Mouse (Mus musculus): ENCODE data around the gene Pebp1. TPM values are rescaled to one million over a fixed set of nuclear protein-coding genes. Genes with fewer than 3 reads are reported as not detected.
A peak's percentile ranks its signal among the peaks of the same experiment; 100 is the strongest.

Gene Pebp1
- total RNA-seq (2021) (100 to 1,000 TPM; 412 to 465 TPM), polyA plus RNA-seq (2012; rRNA removed) (402 and 552 TPM in 2 replicates)
- long read RNA-seq, transcript Pebp1-201 (4 exons, 1,240 nt): major isoform, 364 of 375 reads
- long read RNA-seq, partial matches to known transcripts: 3 of 375 reads
- long read RNA-seq, other reads (novel, unspliced or antisense): 8 of 375 reads

DNA sequence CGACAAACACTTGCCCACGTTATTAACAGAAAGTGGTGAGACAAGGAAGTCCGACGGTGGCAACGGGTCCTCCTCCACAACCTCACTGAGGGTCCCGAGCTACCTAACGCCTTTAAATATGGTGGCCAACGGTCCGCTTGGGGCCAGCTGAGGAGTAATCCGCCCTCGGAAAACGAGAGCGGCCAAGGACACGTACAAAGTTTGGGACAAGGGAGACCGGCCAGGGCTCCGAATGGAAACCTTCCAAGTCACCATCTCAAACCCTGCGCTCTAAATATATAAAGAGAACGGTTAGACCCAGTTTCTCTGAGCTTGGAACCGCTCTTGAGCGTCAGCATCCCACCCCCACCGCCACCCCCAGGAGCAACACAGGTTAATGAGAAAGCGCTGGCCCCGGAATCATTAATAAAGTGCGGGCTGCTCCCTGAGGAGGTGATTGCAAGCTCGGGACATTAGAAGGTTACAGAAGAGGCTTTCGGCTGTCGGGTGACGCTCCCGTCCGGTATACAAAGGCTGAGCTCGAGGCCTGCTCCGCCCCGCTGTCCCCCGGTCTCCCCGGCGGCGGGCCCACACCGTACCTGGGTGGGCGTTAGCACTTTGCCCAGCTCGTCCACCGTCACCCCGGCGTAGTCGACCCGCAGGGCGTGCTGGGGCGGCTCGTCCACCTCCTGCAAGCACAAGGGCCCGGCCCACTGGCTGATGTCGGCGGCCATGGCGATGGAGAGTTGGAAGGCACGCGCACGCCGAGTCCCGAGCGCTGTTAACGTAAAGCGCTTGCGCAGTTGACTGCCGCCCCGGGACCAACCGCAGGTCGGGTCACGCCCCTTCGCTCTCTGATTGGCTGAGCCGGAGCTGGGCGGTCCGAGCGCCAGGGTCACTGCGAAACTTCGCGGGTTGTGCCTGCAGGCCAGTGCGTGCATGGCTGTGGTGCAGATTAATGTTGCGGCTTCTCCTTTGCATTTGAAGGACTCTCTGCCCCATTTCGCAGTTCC lies at the start of gene Pebp1:
Pebp1 (minus strand) TSS at position 795 of the 992 bp plus-strand sequence.
- Histone ChIP-seq H3K9ac (ENCODE audit: low read depth, low read length) (peak within 1 kb of the TSS; percentile 48), H3K4me1 (ENCODE audit: control insufficient read depth, insufficient read depth, low read length) (peaks cover 4% of the 10 kb centered on the region; the same call in 1 of the 2 replicates), H3K79me2 (replicated peaks; ENCODE audit: control insufficient read depth, insufficient read depth, low read length) (no peaks in the 10 kb centered on the region), H3K27me3 (ENCODE audit: control insufficient read depth, insufficient read depth, low read length) (no peaks in the 10 kb centered on the region), H3K27ac (peak within 1 kb of the TSS; percentile 71), H3K36me3 (ENCODE audit: control insufficient read depth, insufficient read depth, low read length) (no peaks in the 10 kb centered on the region), H3K4me3 (peak within 1 kb of the TSS; percentile 76)
- intact Hi-C loops (cut with DNase I): loop anchor here (5.0 kb wide), 1 partner anchor 170 kb away; the partner anchor contains the start of gene Suds3
- peak; percentile 97 for DNase-seq
- under 1% methylated on average over 76 of the region's 77 CpGs for WGBS
- TF ChIP-seq EP300 (IDR thresholded peaks at IDR 0.05; ENCODE audit: insufficient read depth, low read depth, low read length) (no peak), CTCF (IDR thresholded peaks at IDR 0.05) (peak; percentile 51), POLR2A (IDR thresholded peaks at IDR 0.05; ENCODE audit: insufficient read depth, low read depth, low read length) (peak; percentile 39; the same call in 1 of the 2 replicates)

- Histone ChIP-seq H3K27me3 (ENCODE audit: control insufficient read depth, insufficient read depth, low read length) (no peaks in the 10 kb centered on the region), H3K27ac (no peak overlapping the region), H3K79me2 (replicated peaks; ENCODE audit: control insufficient read depth, insufficient read depth, low read length) (no peaks in the 10 kb centered on the region), H3K4me1 (ENCODE audit: control insufficient read depth, insufficient read depth, low read length) (no peaks in the 10 kb centered on the region), H3K9ac (ENCODE audit: low read depth, low read length) (no peak overlapping the region), H3K4me3 (no peak overlapping the region), H3K36me3 (ENCODE audit: control insufficient read depth, insufficient read depth, low read length) (no peaks in the 10 kb centered on the region)
- TF ChIP-seq POLR2A (IDR thresholded peaks at IDR 0.05; ENCODE audit: insufficient read depth, low read depth, low read length): no peak
- TF ChIP-seq EP300 (IDR thresholded peaks at IDR 0.05; ENCODE audit: insufficient read depth, low read depth, low read length): no peak
- TF ChIP-seq CTCF (IDR thresholded peaks at IDR 0.05): no peak
- WGBS: 95% methylated on average over 7 of the region's 7 CpGs
- intact Hi-C loops (cut with DNase I): no loop called here
- DNase-seq: no peak
Measured at GRCm38 (mm10) chr5:117330457-117330856, 43.0 kb upstream of the Pebp1 start.

GRCm38 (mm10) chr5:117326408-117326807 lies 39.0 kb upstream of the Pebp1 start:
- H3K79me2 ChIP-seq (replicated peaks; ENCODE audit: control insufficient read depth, insufficient read depth, low read length): no peaks in the 10 kb centered on the region
- H3K27ac ChIP-seq: no peak overlapping the region
- H3K4me1 ChIP-seq (ENCODE audit: control insufficient read depth, insufficient read depth, low read length): no peaks in the 10 kb centered on the region
- H3K4me3 ChIP-seq: no peak overlapping the region
- TF ChIP-seq EP300 (IDR thresholded peaks at IDR 0.05; ENCODE audit: insufficient read depth, low read depth, low read length) (no peak), CTCF (IDR thresholded peaks at IDR 0.05) (no peak), POLR2A (IDR thresholded peaks at IDR 0.05; ENCODE audit: insufficient read depth, low read depth, low read length) (no peak)
- intact Hi-C loops (cut with DNase I): no loop called here
- WGBS: 52% methylated on average over 6 of the region's 6 CpGs
- DNase-seq: no peak
- no peaks in the 10 kb centered on the region for H3K36me3 ChIP-seq (ENCODE audit: control insufficient read depth, insufficient read depth, low read length)
- H3K9ac ChIP-seq (ENCODE audit: low read depth, low read length): no peak overlapping the region
- no peaks in the 10 kb centered on the region for H3K27me3 ChIP-seq (ENCODE audit: control insufficient read depth, insufficient read depth, low read length)

GRCm38 (mm10) chr5:117323751-117324150 lies 36.3 kb upstream of the Pebp1 start:
- Histone ChIP-seq H3K27ac (no peak overlapping the region), H3K9ac (ENCODE audit: low read depth, low read length) (no peak overlapping the region), H3K4me3 (no peak overlapping the region), H3K27me3 (ENCODE audit: control insufficient read depth, insufficient read depth, low read length) (no peaks in the 10 kb centered on the region), H3K36me3 (ENCODE audit: control insufficient read depth, insufficient read depth, low read length) (no peaks in the 10 kb centered on the region), H3K4me1 (ENCODE audit: control insufficient read depth, insufficient read depth, low read length) (no peaks in the 10 kb centered on the region), H3K79me2 (replicated peaks; ENCODE audit: control insufficient read depth, insufficient read depth, low read length) (no peaks in the 10 kb centered on the region)
- 95% methylated on average over 9 of the region's 9 CpGs for WGBS
- DNase-seq: no peak
- TF ChIP-seq CTCF (IDR thresholded peaks at IDR 0.05) (no peak), POLR2A (IDR thresholded peaks at IDR 0.05; ENCODE audit: insufficient read depth, low read depth, low read length) (no peak), EP300 (IDR thresholded peaks at IDR 0.05; ENCODE audit: insufficient read depth, low read depth, low read length) (no peak)
- intact Hi-C loops (cut with DNase I): no loop called here

GRCm38 (mm10) chr5:117318741-117319629 lies 31.6 kb upstream of the Pebp1 start, which contains the start of gene Vsig10:
TSS of gene Vsig10 (plus strand) at chr5:117319083.
- Histone ChIP-seq H3K36me3 (ENCODE audit: control insufficient read depth, insufficient read depth, low read length) (no peaks in the 10 kb centered on the region), H3K27ac (peak within 1 kb of the TSS; percentile 94), H3K9ac (ENCODE audit: low read depth, low read length) (peak within 1 kb of the TSS; percentile 88), H3K27me3 (ENCODE audit: control insufficient read depth, insufficient read depth, low read length) (no peaks in the 10 kb centered on the region), H3K4me1 (ENCODE audit: control insufficient read depth, insufficient read depth, low read length) (peaks cover 6% of the 10 kb centered on the region), H3K4me3 (peak within 1 kb of the TSS; percentile 96), H3K79me2 (replicated peaks; ENCODE audit: control insufficient read depth, insufficient read depth, low read length) (no peaks in the 10 kb centered on the region)
- under 1% methylated on average over 81 of the region's 81 CpGs for WGBS
- TF ChIP-seq EP300 (IDR thresholded peaks at IDR 0.05; ENCODE audit: insufficient read depth, low read depth, low read length): no peak
- TF ChIP-seq CTCF (IDR thresholded peaks at IDR 0.05): peak; percentile 29
- peak; percentile 57 for TF ChIP-seq POLR2A (IDR thresholded peaks at IDR 0.05; ENCODE audit: insufficient read depth, low read depth, low read length)
- peak; percentile 87 to 88 for DNase-seq
- intact Hi-C loops (cut with DNase I): loop anchor here (2.0 to 5.0 kb wide), 2 partner anchors 38 to 68 kb away; partner anchors contain the start of genes Rfc5 and Wsb2

Data from heart, adult 2 months (tissue).